Mouse (Mus musculus): ENCODE results near the gene Gm12166. TPM values are rescaled to one million over a fixed set of nuclear protein-coding genes. Genes with fewer than 3 reads are reported as not detected.
"Not testable (repeated sequence)": the region's sequence is repeated elsewhere in the genome, so short reads cannot be mapped to it uniquely, and the experiment has no call there.

Gm12166 gene
- polyA plus RNA-seq, 1 experiment from 2014 or later = 3.4 TPM

DNA sequence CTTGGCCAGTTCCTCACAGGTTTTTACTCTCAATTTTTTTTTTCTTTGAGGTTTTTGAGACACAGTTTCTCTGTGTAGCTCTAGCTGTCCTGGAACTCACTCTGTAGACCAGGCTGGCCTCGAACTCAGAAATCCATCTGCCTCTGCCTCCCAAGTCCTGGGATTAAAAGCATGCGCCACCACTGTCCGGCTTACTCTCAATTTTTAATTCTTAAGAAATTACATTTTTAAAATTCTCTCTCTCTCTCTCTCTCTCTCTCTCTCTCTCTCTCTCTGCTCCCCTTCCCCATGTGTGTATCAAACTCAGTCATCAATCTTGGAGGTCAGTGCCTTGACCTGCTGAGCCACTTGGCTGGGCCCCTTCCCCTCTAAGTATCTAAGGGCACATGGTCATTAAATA is 1.3 kb upstream of the Gm12166 start:
- H3K4me1 ChIP-seq (replicated peaks; ENCODE audit: control insufficient read depth, insufficient read depth, low read length); H3K4me3 ChIP-seq (ENCODE audit: low read depth, low read length); H3K27me3 ChIP-seq (ENCODE audit: control insufficient read depth, insufficient read depth, low read length); ATAC-seq (replicated peaks; ENCODE audit: low FRiP score); DNase-seq (ENCODE audit: low spot score); H3K27ac ChIP-seq (ENCODE audit: low read depth, low read length); H3K9me3 ChIP-seq (ENCODE audit: control insufficient read depth, low read length); H3K9ac ChIP-seq (ENCODE audit: low read length); H3K36me3 ChIP-seq (ENCODE audit: control insufficient read depth, insufficient read depth, low read length); H3K4me2 ChIP-seq (ENCODE audit: low read depth, low read length, severe bottlenecking): not testable (repeated sequence)
- 92% methylated on average over 3 of the region's 3 CpGs for WGBS

DNA sequence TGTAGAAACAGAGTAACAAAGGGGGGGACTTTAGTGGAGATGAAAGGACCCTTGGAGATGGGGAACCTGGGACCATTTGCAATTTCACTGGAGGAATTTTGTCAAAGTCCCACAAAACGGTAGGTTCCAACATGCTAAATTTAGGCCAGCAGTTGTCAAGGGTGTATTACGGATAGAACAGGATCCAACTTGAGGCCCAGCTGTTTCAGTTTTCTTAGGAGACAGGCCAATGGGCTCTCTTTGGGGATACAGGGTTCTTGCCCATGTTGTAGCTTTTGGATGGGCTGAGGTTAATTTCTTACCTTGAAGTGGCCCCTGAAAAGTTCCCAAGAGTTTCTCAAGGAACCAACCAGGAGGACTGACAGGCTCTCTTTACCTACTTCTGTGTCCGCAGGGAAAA is 4.9 kb downstream of the Gm12166 start:
- WGBS = 89% methylated on average over 3 of the region's 3 CpGs
- no peaks in the 10 kb centered on the region for H3K27me3 ChIP-seq (ENCODE audit: control insufficient read depth, insufficient read depth, low read length)
- DNase-seq (ENCODE audit: low spot score) (no peak), ATAC-seq (replicated peaks; ENCODE audit: low FRiP score) (no peak)
- no peak overlapping the region for H3K9ac ChIP-seq (ENCODE audit: low read length)
- H3K27ac ChIP-seq (ENCODE audit: low read depth, low read length) = no peak overlapping the region
- H3K4me1 ChIP-seq (replicated peaks; ENCODE audit: control insufficient read depth, insufficient read depth, low read length) = no peaks in the 10 kb centered on the region
- H3K4me2 ChIP-seq (ENCODE audit: low read depth, low read length, severe bottlenecking) = no peak overlapping the region
- H3K36me3 ChIP-seq (ENCODE audit: control insufficient read depth, insufficient read depth, low read length) = no peaks in the 10 kb centered on the region
- H3K4me3 ChIP-seq (ENCODE audit: low read depth, low read length) = no peak overlapping the region
- no peaks in the 10 kb centered on the region for H3K9me3 ChIP-seq (ENCODE audit: control insufficient read depth, low read length)

DNA sequence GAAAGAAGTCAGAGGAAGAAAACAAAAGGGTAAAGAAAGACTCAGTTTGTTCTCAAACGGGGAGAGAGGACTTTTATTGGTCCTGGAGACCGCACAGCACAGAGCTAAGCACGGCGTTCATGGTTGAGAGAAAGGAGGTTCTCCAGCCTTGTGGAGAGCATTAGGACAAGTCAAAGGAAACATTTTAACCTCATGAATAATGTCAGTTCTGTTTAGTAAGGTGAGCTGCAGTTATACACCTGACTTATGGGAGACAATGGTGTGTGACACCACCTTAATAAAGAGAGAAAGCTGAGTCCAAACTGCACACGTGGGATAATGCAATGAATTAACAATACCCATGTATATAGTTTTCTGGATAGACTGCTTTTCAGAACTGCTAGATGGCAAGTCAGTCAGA is 7.3 kb downstream of the Gm12166 start:
- no peak for ATAC-seq (replicated peaks; ENCODE audit: low FRiP score)
- Histone ChIP-seq H3K4me3 (ENCODE audit: low read depth, low read length) (no peak overlapping the region), H3K4me1 (replicated peaks; ENCODE audit: control insufficient read depth, insufficient read depth, low read length) (no peaks in the 10 kb centered on the region), H3K27ac (ENCODE audit: low read depth, low read length) (no peak overlapping the region), H3K36me3 (ENCODE audit: control insufficient read depth, insufficient read depth, low read length) (no peaks in the 10 kb centered on the region), H3K9me3 (ENCODE audit: control insufficient read depth, low read length) (no peaks in the 10 kb centered on the region), H3K27me3 (ENCODE audit: control insufficient read depth, insufficient read depth, low read length) (no peaks in the 10 kb centered on the region), H3K9ac (ENCODE audit: low read length) (no peak overlapping the region), H3K4me2 (ENCODE audit: low read depth, low read length, severe bottlenecking) (no peak overlapping the region)
- 94% methylated on average over 5 of the region's 5 CpGs for WGBS
- no peak for DNase-seq (ENCODE audit: low spot score)

DNA sequence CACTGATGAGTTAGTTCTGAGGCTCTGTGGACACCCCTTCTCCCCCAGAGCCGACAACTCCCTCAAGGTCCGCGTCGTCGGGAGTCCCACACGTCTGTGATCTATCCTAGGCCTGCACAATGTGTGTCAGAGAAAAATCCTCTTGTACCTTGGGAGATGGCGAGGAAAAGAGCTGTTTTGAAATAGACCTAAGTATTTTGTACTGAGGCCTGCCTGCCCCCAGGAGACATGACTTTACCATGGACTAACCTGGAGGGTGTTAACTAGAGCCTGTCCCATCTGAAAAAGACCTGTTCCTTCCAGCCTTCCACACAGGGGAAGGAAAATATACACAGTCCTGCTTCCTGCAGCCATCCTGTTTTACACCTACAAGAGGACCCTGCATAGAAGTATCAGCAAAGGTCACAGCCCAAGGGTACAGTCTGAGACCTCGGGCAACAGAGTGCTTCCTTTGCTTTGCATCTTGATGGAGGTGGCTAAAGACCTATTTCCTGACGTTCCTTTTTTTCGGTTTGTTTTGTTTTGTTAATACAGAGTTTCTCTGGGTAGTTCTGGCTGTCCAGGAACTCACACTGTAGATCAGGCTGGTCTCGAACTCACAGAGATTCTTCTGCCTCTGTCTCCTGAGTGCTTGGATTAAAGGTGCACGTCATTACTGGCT is 10.4 kb downstream of the Gm12166 start:
- no peak for DNase-seq (ENCODE audit: low spot score)
- Histone ChIP-seq H3K27ac (ENCODE audit: low read depth, low read length) (no peak overlapping the region), H3K9me3 (ENCODE audit: control insufficient read depth, low read length) (no peaks in the 10 kb centered on the region), H3K27me3 (ENCODE audit: control insufficient read depth, insufficient read depth, low read length) (no peaks in the 10 kb centered on the region), H3K4me2 (ENCODE audit: low read depth, low read length, severe bottlenecking) (no peak overlapping the region), H3K9ac (ENCODE audit: low read length) (no peak overlapping the region), H3K36me3 (ENCODE audit: control insufficient read depth, insufficient read depth, low read length) (no peaks in the 10 kb centered on the region), H3K4me3 (ENCODE audit: low read depth, low read length) (no peak overlapping the region), H3K4me1 (replicated peaks; ENCODE audit: control insufficient read depth, insufficient read depth, low read length) (no peaks in the 10 kb centered on the region)
- 87% methylated on average over 12 of the region's 12 CpGs for WGBS
- ATAC-seq (replicated peaks; ENCODE audit: low FRiP score) = no peak

DNA sequence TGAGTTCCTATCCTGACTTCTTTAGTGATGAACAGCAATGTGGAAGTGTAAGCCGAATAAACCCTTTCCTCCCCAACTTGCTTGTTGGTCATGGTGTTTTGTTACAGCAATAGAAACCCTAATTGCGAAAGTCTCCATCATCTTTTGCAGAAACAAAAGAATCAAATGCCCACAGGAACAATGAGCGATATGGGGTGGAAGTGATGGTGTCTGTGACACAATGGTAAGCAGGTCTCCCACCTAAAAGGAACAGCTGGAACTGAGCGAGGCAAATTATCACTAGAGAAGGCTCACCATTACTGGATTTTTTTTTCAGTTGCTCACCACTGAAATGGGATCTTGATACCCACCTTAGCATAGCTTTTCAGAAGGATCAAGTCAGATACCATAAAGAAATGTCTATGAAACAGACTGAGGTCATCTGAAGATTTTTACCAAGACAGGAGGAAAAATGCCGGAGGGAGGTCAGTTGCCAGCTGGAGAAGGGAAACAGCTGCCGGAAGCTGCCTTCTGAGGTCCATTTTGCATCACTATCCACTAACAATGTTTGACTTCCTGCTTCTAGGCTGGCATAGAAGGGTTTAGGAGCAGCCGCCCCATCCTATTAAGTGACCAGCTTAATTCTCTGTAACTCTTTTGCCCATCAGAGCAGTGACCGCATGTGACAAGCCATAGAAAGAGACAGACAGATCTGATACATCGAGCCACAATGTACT is 11.1 kb downstream of the Gm12166 start:
- WGBS = 89% methylated on average over 9 of the region's 9 CpGs

DNA sequence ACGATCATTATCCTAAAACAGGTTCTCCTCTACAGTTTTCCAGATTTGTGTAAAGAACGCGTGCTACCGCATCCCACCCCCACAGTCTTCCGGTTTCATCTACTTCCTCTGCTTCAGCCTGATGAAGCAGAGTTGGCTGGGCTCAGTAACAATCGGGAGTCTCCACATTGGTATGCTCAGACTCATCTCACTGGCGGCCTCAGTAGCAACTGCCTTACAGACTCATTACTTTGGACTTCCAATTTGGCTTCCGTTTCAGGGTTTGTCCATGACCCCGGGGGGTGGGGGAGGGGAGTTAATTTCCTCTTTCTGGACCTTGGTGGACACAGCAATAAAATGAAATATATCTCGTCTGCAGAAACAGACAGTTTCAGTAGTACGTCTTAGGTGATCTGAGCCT is 12.8 kb downstream of the Gm12166 start:
- H3K9ac ChIP-seq (ENCODE audit: low read length) = no peak overlapping the region
- DNase-seq (ENCODE audit: low spot score) (no peak), ATAC-seq (replicated peaks; ENCODE audit: low FRiP score) (no peak)
- H3K4me2 ChIP-seq (ENCODE audit: low read depth, low read length, severe bottlenecking) = no peak overlapping the region
- 76% methylated on average over 11 of the region's 11 CpGs for WGBS
- no peaks in the 10 kb centered on the region for H3K36me3 ChIP-seq (ENCODE audit: control insufficient read depth, insufficient read depth, low read length)
- no peaks in the 10 kb centered on the region for H3K4me1 ChIP-seq (replicated peaks; ENCODE audit: control insufficient read depth, insufficient read depth, low read length)
- no peak overlapping the region for H3K27ac ChIP-seq (ENCODE audit: low read depth, low read length)
- no peaks in the 10 kb centered on the region for H3K9me3 ChIP-seq (ENCODE audit: control insufficient read depth, low read length)
- no peak overlapping the region for H3K4me3 ChIP-seq (ENCODE audit: low read depth, low read length)
- H3K27me3 ChIP-seq (ENCODE audit: control insufficient read depth, insufficient read depth, low read length) = no peaks in the 10 kb centered on the region

More for the DNA sequence above, 11.1 kb downstream of the Gm12166 start:
- no peak overlapping the region for H3K27ac ChIP-seq (ENCODE audit: low read depth, low read length)
- H3K9ac ChIP-seq (ENCODE audit: low read length) = no peak overlapping the region
- H3K4me1 ChIP-seq (replicated peaks; ENCODE audit: control insufficient read depth, insufficient read depth, low read length) = no peaks in the 10 kb centered on the region
- DNase-seq (ENCODE audit: low spot score) (no peak), ATAC-seq (replicated peaks; ENCODE audit: low FRiP score) (no peak)
- H3K4me2 ChIP-seq (ENCODE audit: low read depth, low read length, severe bottlenecking) = no peak overlapping the region
- no peaks in the 10 kb centered on the region for H3K27me3 ChIP-seq (ENCODE audit: control insufficient read depth, insufficient read depth, low read length)
- no peak overlapping the region for H3K4me3 ChIP-seq (ENCODE audit: low read depth, low read length)
- no peaks in the 10 kb centered on the region for H3K9me3 ChIP-seq (ENCODE audit: control insufficient read depth, low read length)
- no peaks in the 10 kb centered on the region for H3K36me3 ChIP-seq (ENCODE audit: control insufficient read depth, insufficient read depth, low read length)

DNA sequence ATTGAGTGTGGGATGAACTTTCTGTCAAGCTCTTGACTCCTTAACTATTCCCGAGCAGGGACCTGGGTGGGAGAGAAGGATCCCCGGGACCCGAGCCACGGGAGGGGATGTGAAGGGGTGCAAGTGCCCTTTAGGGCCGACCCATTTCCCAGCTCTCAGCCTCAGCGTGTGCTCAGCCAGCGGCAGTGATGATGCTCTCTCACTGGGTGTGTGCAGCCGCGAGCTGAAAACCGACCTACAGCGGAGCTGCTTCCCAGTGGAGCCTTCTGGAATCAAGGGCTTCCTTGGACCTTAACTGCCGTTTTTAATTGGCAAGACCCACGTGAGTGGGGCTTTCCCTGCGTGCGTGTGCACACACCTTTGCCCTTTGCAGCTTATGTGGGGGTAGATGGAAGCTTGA is 13.2 kb downstream of the Gm12166 start:
- Histone ChIP-seq H3K36me3 (ENCODE audit: control insufficient read depth, insufficient read depth, low read length) (no peaks in the 10 kb centered on the region), H3K4me3 (ENCODE audit: low read depth, low read length) (no peak overlapping the region), H3K4me2 (ENCODE audit: low read depth, low read length, severe bottlenecking) (no peak overlapping the region), H3K4me1 (replicated peaks; ENCODE audit: control insufficient read depth, insufficient read depth, low read length) (no peaks in the 10 kb centered on the region), H3K9ac (ENCODE audit: low read length) (no peak overlapping the region), H3K27ac (ENCODE audit: low read depth, low read length) (no peak overlapping the region), H3K27me3 (ENCODE audit: control insufficient read depth, insufficient read depth, low read length) (no peaks in the 10 kb centered on the region), H3K9me3 (ENCODE audit: control insufficient read depth, low read length) (no peaks in the 10 kb centered on the region)
- DNase-seq (ENCODE audit: low spot score) = no peak
- no peak for ATAC-seq (replicated peaks; ENCODE audit: low FRiP score)
- 85% methylated on average over 15 of the region's 15 CpGs for WGBS

DNA sequence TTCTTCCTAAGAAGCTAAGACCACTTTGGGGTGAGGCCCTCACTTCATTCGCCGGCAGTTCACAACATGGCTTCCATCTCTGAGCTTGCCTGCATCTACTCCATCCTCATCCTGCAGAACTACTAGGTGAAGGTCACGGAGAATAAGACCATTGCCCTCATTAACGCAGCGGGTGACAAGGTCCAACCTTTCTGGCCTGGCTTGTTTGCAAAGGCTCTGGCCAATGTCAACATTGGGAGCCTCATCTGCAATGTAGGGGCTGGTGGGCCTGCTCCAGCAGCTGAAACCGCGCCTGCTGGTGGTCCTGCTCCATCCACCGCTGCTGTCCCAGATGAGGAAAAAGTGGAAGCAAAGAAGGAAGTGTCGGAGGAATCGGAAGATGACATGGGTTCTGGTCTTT is 15.7 kb downstream of the Gm12166 start:
- Histone ChIP-seq H3K27ac (ENCODE audit: low read depth, low read length) (no peak overlapping the region), H3K27me3 (ENCODE audit: control insufficient read depth, insufficient read depth, low read length) (no peaks in the 10 kb centered on the region), H3K4me2 (ENCODE audit: low read depth, low read length, severe bottlenecking) (no peak overlapping the region), H3K4me1 (replicated peaks; ENCODE audit: control insufficient read depth, insufficient read depth, low read length) (no peaks in the 10 kb centered on the region), H3K4me3 (ENCODE audit: low read depth, low read length) (no peak overlapping the region), H3K36me3 (ENCODE audit: control insufficient read depth, insufficient read depth, low read length) (no peaks in the 10 kb centered on the region), H3K9ac (ENCODE audit: low read length) (no peak overlapping the region), H3K9me3 (ENCODE audit: control insufficient read depth, low read length) (no peaks in the 10 kb centered on the region)
- ATAC-seq (replicated peaks; ENCODE audit: low FRiP score) (no peak), DNase-seq (ENCODE audit: low spot score) (no peak)
- 97% methylated on average over 10 of the region's 10 CpGs for WGBS

DNA sequence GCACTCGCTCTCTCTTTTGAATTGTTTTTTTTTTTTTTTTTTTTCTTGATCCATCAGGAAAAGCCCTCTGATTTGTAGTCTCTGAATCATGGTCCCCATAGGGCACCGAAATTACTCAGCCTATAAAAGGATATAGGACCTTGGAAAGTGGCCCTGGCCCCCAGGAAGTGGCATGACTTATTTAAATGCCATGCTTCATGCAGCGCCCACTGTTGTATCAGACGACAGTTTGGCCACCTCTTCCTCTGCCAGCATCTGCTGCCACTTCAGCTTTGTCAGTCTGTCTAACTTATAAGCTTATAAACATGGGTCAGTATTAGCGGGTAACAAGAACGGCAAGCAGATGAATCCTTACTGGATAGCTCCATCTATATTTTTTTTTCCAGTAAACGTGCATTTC is 19.2 kb downstream of the Gm12166 start:
- Histone ChIP-seq H3K4me3 (ENCODE audit: low read depth, low read length) (no peak overlapping the region), H3K4me1 (replicated peaks; ENCODE audit: control insufficient read depth, insufficient read depth, low read length) (no peaks in the 10 kb centered on the region), H3K9ac (ENCODE audit: low read length) (no peak overlapping the region), H3K4me2 (ENCODE audit: low read depth, low read length, severe bottlenecking) (no peak overlapping the region), H3K27me3 (ENCODE audit: control insufficient read depth, insufficient read depth, low read length) (no peaks in the 10 kb centered on the region), H3K27ac (ENCODE audit: low read depth, low read length) (no peak overlapping the region), H3K36me3 (ENCODE audit: control insufficient read depth, insufficient read depth, low read length) (no peaks in the 10 kb centered on the region), H3K9me3 (ENCODE audit: control insufficient read depth, low read length) (no peaks in the 10 kb centered on the region)
- no peak for ATAC-seq (replicated peaks; ENCODE audit: low FRiP score)
- WGBS = 88% methylated on average over 7 of the region's 7 CpGs
- DNase-seq (ENCODE audit: low spot score) = no peak

Measured in forebrain, embryonic 11.5 days (tissue).